Mouse (Mus musculus): ENCODE measurements around the gene CN725425.

Gene CN725425

DNA sequence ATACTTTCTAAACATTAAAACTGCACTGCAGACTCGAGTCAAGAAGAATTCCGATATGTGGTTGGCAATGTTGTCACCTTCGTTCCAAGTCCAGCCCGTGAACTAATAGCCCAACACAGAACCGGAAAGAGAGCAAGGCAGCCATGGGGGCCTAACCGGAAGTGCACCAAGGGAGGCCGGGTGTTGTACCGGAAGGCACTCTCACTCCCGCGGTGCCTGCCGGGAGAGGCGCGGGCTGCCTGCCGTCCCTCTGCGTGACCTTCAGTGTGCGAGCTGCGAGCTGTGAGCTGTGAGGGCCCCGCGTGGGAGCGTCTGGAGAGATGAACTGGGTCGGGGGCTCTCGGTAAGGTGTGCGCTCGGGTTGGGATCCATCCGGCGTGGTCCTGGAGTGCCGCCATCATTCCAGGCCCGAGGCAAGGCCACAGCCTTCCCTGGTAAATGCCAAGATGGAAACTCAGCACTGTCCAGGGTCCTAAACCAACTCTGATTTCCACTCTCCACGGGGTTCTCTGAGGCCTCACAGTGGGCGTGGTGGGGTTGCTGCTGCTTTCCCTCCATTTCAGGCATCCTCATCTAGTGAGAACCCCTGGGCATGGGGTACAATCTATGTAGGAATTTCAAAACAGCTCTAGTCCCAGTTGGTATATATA lies at the start of gene CN725425:
Gene CN725425 (plus strand): TSS at position 239 of the 650 bp plus-strand sequence.
- no peak for DNase-seq (ENCODE audit: low read depth)

DNA sequence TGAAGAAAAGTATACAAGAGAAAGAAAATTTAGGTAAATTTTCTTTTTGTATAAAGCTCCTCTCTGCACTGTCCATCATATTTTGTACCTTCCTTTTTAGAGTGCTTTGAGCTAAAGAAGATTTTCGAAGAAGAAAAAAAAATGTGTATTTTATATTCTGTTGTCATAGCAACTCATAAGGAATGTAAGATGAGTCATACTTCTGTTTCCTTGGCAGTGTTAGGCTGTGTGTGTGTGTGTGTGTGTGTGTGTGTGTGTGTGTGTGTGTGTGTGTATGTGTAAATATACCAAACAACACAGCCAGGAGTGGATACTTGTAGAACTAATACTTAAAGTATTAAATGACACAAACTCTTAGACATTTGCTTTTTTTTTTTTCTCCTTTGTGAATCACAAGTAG lies 46.7 kb upstream of the CN725425 start:
- no peak for DNase-seq (ENCODE audit: low read depth)

DNA sequence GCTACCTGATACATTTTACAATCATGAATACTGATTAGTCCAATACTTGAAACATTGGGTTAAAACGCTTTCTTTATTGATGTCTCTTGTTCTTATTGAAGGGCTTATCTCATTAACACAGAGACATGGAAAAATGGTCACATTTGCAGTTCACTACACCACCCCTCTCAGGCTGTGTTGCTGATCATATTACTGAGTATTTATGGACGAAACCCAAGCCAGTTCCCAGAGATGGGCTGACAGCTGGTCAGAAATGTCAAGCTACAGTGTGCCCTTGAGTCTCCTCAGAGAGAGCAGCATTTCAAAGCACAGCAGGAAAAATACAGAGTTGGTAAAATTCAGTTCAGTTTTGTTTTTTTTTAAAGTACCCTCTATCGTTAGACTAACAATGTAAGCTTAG lies 46.0 kb upstream of the CN725425 start:
- DNase-seq (ENCODE audit: low read depth): no peak

DNA sequence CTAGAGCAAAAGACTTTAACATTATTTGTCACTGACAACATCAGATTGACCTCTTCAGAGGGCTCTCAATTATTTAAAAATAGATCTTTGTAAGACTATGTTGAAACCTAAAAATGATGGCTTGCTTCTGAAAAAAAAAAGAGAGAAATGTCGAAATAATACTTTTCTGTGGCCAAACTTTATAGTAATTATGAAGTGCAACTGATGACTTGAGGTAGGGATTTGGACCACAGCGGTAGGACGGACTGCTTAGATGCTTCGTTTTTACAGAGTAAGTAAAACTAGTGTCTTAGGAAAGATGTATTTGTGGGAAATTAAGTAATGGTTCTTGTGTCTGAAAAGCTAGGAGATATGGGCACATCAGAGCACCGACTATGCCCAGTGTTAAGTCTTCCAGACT lies 38.1 kb upstream of the CN725425 start:
- DNase-seq (ENCODE audit: low read depth): no peak

DNA sequence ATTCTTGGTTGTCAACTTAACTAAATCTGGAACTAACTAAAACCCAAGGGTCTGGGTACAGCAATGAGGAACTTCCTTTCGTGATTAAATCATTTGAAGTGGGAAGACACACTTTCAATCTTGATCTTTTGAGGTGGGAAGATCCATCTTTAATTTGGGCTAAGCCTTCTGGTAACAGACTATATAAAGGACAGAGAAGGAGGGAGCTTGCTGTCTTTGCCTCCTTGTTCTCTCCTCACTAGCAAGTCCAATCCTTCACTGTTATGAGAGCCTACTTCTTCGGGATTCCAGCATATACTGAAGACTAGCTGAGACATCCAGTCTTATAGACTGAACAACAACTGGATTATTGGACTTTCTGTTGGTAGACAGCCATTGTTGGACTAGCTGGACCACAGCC lies 35.8 kb upstream of the CN725425 start:
- no peak for DNase-seq (ENCODE audit: low read depth)

DNA sequence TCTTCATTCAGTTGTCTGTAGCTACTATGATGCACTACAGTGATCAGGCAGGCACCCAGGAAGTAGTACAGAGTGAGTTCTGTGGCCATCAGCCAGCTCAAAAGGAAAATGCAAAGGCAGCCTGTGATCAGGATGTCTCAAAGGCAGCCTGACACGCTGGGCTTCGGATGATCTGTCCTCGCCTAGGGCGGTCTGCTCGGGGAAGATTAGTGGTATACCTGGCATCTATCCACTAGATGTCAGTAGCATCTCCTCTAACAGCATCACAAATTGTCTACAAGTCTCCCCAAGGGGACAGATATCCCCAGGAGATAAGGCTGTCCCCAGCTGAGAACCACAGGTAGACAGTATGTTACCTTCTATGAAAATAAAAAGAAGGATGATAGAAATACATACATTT lies 34.3 kb upstream of the CN725425 start:
- DNase-seq (ENCODE audit: low read depth): no peak

DNA sequence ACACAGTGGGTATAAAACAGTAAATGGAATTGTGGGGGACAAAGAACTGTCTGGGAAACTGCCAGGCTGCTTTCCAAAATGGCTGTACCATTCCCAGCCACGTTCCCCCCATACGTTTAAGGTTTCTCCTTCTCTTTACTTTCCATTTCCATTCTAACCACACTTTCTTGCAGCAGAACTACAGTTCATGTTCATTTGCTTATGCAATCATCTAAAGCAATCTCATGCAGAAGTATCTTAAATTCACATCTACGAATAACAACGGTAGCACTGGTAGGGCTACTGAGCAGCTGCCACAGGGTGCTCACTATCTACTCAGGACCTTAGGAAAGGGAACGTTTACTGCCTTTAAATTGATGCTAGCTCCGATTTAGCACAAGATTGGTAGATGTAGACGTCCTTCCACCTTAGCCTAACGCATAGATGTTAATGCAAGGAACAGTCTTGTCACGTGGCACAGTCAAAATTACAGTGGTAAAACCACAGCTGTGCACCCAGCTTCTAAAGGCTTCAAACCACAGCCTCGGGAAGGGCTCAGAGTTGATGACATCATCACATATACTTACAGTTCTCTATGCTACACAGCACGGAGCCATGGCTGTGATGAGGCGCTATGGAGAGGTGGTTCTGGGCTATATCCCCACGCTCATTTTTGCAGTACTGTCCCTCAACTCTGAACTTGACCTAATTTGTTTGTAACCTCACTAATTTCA lies 31.3 kb upstream of the CN725425 start:
- DNase-seq (ENCODE audit: low read depth): no peak

DNA sequence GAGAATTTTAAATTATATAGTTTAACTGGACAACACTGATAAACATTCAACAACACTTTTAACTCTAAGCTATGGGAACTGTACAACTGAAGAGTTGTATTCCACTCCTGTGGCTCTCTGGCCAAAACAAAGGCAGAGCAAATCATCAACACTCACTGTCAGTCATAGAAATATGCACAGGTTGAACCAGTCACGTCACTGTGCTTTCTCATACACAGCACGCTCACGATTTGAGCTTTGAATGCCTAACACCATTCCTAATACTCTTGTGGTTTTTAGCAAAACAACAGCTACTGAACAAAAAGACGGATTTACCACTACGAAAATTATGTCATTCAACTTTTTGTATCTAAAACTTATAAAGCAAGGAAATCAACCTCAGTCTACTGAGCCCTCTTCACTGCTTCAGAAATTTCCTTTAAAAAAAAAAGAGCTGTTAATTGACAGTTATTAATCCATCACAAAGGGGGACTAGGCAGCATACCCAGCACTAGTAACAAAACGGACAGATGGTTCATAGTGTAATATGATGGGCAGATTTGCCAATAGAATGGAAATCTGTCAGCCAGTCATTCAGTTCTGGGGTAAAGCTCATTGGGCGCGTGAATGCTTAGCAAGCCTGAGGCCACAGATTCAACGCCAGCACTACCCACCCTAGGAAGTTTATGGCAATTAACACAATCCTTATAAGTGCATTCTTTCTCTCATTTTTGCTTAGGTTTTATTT lies 28.5 kb upstream of the CN725425 start:
- no peak for DNase-seq (ENCODE audit: low read depth)

DNA sequence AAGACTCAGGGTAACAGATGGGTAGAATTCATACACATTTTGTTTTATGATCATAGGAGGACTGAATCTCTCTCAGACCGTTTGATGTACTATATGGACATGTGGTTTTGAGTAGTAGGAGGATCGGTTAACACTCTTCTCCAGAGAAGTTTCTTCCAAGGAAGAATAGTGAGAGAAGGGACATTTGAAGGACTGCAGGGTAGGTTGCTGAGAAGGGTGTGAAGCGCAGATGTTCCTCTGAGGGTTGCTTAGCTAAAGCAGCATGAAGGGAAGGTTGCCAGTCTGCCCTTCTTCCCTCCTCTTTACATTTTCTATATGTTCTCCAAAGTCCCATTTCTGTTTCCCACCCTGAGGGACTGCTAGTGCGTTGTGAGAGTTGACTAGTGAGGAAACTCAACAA lies 28.0 kb upstream of the CN725425 start:
- no peak for DNase-seq (ENCODE audit: low read depth)

DNA sequence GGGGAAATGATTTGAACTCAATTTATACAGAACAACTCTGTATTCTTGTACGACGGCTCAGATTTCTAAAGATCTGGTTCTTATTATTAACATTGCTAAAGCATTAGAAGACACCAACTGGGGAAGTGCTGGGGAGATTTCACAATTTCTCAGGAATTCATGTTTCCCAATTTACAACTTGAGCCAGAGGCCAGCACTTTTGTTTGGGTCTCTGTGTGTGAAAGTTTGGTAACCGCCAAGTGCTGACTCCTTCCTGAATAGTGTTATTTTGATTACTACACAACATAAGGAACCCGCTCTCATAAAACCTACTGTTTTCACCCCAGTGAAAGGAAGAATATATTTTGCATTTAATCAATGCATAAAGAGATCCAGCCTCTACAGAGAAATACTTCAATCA lies 27.1 kb upstream of the CN725425 start:
- DNase-seq (ENCODE audit: low read depth): peak; percentile 86

DNA sequence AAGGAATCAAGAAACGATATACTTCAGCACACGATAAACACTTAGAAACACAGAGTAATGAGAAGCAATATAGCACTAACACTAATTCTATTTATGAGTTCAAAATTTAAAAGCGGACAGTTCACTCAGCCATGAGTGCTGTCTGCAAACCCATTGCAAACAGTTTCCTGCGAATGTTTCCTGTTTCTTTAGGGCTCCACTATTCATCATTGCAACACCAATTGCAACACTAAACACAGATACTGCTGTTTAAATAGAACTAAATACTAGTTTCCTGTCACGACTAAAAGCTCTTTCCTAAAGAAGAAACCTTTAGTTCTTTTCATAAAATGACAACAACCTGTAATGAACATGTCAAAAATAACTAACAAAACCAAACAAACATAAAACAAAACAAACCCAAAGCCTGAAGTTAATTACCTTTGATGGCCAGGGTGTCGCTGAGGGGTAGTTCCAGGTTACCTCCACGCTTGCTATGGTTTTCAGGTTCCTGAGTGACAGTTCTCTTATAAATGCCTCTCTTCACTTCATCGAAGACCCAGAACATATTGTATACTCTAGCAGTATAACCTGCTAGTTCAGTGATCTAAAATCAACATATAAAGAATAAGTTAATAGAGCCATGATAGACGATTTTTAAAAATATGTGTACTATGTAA lies 20.5 kb upstream of the CN725425 start:
- no peak for DNase-seq (ENCODE audit: low read depth)

DNA sequence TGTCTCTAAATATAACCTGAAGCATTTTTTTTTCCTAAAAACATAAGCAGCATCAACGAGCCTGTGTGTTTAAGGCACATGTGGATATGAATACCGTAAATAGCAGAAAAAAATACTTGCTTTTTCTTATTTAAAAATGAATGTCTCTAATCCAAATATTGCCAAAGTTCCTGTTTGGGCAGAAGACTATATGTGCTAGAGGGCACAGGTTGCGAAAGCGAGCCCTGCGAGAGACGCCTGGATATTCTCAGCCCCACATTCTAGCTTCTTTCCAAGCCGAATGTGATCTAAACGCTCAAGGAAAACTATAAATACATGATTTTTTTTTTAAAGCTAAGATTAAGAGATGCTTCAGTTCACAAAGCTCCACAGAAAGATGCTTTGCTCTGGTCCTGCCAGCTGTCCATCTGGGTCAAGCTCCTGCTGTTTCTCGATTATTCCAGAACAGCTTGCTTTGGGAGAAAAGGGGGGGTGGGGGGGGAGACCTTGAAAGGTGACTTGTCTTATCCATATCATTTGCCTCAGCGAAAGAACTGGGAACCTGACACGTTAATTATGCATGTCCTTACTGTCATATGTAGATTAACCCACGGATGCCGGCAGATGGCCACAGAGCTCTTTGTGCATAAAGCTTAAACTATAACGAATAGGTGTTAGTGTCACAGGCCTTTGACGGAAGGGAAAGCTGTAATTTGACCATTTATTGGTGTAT lies 19.2 kb upstream of the CN725425 start:
- DNase-seq (ENCODE audit: low read depth): no peak

DNA sequence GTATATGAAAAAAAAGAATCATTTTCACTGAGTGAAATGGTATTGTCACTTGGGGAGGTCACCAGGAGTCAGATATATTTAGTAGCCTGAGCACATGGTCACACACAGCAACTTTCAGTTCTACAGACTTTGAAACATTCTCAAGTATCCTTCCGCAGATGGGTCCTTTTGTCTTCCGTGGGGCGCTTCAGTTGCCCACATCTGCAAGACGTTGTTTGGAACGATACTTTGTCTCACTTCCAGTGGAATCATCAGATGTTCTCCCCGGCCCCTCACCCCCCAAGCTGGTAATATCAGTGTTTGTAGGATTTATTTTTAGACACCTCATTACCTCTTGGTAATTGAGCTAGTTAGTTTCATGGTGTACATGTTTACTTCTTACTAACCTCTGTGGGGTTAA lies 12.9 kb upstream of the CN725425 start:
- no peak for DNase-seq (ENCODE audit: low read depth)

DNA sequence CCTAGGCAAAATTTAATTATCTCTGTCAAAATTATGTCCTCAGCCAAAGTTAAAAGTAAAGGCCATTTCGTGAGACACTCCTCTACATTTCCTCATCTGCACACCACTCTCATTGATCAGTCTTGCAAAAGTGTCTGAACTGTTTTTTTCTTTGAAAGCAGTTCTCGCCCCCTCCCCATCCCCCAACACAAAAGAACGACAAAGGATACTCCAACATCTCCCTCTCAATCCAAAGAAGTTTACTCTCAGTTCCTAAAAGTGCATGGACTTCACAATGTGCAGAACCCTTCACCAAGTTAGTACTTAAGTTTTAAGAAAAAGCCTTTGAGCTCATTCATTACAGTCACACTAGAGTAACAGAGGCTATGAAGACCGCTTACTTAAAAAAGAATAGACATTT lies 9.3 kb upstream of the CN725425 start:
- DNase-seq (ENCODE audit: low read depth): no peak

DNA sequence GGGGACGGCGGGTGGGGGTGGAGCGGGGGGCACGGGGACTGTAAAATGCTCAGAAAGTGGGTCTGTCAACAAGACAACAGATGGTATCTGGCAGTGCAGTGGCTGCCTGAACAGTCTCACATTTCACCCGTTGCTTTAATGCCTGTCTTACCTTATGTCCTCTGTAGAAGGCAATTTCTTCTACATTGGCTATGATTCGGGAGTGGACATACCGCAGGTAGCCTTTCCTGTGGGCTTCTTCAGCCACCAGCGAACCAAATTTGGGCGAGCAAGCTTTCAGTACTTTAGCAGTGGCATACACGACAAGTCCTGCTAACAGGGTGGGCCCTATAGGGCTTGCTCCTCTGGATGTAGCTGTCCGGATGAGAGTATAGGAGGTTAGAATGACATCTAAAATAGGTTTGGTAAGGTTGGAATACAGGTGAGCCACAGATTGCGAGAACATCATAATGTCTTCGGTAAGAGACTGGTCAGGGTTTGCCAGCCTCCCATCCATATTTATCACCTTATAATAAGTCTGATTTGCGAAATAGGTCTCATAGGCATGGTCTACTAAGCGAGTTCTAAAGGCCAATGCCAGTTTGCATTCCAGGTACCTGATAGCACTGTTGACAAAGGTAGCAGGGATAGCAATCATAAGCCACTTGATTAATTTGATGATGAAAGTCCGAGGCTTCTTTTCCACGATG lies 8.6 kb upstream of the CN725425 start:
- no peak for DNase-seq (ENCODE audit: low read depth)

DNA sequence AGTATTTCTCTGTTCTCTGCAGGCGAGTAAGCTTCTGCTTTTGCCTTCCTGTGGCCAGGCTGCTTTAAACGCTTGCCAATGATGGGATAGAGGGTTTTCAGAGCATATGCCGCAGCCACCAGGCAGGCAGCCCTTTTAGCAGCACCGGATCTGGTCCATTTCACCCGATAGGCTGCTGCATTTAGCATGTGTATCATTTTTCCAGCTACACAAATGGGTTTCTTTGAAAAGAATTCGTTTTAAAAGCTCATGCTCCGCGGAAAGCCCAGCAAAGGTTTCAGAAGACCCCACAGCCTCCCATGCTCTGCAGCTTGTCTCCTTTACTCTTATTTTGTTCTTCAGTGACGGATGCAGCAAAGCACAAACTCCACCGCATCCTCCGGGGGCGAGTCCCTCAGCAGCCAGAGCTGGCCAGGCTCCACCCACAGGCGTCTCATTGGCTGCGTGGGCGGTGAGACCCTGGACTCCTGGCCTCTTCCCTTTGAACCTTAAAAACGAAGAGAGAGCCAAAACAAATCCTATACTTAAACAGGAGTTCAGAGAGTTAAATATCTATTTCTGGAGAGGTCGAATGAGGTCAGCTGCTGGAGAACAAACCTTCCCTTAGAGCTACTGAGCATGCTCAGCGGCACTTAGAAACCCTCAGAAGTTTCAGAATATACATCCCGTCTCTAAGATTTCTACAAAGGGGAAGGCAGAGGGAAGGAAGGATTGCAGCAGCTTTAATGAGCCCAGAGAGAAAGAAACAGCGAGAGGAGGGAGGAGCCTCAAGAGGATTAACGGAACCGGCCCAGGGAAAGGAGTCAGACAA lies 7.7 kb upstream of the CN725425 start, which contains the start of gene Abcd2:
Gene Abcd2 (minus strand): TSS at position 388 of the 811 bp plus-strand sequence.
- DNase-seq (ENCODE audit: low read depth): peak; percentile 27

DNA sequence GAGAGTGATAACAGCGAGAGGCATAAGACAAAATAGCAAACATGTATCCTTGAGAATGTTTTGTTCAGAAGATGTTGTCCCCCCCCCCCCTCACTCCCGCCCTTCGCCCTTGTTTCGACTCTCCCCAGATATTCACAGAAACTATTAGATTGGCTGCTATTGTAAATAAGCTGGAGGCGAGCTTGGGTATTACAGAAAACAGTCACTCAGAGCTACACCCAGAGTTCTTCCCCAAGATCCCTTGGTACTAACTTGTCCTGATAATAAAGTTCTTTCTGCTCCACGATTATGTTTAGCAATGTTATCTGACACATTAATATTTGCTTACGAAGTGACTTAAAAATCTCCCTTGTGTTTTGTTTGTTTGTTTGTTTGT lies 7.1 kb upstream of the CN725425 start:
- DNase-seq (ENCODE audit: low read depth): peak; percentile 13

DNA sequence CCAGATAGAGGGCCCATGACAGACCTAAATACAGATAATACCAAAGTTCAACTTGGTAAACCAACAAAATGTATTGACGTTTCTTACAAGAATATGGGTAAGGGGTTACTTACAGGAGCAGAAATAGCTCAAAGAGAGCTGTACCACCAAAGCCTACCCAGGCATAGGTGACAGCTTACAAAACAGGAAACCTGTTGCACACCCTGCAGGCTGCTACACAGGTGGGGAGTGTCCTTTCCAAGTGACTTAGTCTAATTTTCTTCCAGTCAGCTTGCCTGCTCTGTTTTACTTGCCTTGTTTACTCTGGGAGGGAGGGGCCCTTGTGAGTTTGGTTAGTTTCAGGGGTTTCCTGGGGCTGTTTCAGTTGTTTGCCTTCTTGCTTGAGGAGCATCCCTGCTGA lies 1.5 kb downstream of the CN725425 start:
- no peak for DNase-seq (ENCODE audit: low read depth)

DNA sequence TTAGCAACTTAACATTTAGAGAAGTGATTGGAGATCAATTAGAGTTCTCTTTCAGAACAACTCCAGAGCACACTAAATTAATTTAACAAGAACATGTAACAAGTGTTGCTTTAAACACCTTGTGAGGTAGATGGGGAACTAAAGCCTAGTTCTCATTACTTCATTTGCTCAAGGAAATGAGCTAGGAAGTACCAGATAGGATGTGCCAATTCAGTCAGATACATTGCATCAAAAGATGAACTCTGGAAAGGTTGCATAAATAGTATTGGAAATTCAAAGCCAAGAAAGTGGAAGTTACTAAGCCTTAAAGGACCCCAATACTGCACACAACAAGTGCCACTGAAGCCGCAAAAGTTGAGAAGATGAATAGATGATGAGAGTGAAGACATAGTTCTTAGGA lies 3.2 kb downstream of the CN725425 start:
- DNase-seq (ENCODE audit: low read depth): no peak

DNA sequence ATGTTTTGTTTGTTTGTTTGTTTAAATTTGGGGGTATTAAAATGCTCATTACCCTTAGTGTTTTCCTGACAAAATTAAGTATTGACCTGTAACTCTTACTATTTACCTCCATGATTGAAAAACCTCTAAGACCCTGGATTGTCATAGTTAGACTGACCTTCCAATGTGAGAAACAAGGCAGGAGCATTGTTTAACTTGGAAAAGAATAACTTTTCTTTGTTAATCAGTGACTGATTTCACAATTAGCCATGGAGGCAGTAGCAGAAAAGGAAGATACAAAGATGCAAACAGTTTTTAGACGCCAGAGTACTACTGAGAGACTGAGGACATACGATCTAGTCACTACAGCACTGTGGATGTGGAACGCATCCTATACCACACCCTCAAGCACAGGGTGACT lies 4.2 kb downstream of the CN725425 start:
- no peak for DNase-seq (ENCODE audit: low read depth)

DNA sequence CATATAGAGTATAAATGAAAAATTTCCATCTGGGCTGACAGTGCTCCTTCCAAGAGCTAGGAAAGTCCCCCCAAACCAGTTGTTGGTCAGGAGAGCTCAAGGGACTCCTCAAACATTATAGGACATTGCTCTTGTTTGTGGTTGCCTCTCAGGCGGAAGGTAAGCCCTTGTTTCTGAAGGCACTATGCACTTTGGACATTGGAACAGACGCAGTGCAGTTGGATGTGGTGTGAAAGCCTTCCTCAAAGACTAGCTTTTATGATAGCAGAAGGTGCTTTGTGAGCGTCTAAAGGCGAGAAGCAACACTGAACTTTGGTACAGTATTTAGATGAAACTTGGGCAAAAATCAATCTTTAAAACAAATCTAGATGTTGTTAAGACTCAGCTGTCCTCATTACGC lies 7.2 kb downstream of the CN725425 start:
- no peak for DNase-seq (ENCODE audit: low read depth)
